Mouse (Mus musculus): ENCODE data around the gene Dthd1. TPM values are rescaled to one million over a fixed set of nuclear protein-coding genes. Genes with fewer than 3 reads are reported as not detected.

Gene Dthd1
- polyA plus RNA-seq, 2 experiments = not detected

GRCm38 (mm10) chr5:62851337-62851736 lies 37.7 kb downstream of the Dthd1 start:
- no peak for TF ChIP-seq POLR2A (IDR thresholded peaks at IDR 0.05; ENCODE audit: borderline replicate concordance, extremely low read depth, insufficient read depth, insufficient read length)
- no peak overlapping the region for H3K4me2 ChIP-seq (replicated peaks; ENCODE audit: low read depth, low read length, severe bottlenecking)
- no peaks in the 10 kb centered on the region for H3K27me3 ChIP-seq (ENCODE audit: control insufficient read depth, insufficient read depth, low read length)
- H3K4me3 ChIP-seq (replicated peaks; ENCODE audit: low read length) = no peak overlapping the region
- H3K4me1 ChIP-seq (ENCODE audit: control insufficient read depth, insufficient read depth, low read length) = no peaks in the 10 kb centered on the region
- DNase-seq (ENCODE audit: low spot score) (no peak), ATAC-seq (ENCODE audit: low FRiP score, low read depth) (no peak)
- 63% methylated on average over 2 of the region's 2 CpGs for WGBS
- H3K36me3 ChIP-seq (ENCODE audit: control insufficient read depth, insufficient read depth, low read length) = no peaks in the 10 kb centered on the region
- H3K9me3 ChIP-seq (ENCODE audit: control insufficient read depth, low read length) = no peaks in the 10 kb centered on the region
- no peak overlapping the region for H3K27ac ChIP-seq (replicated peaks; ENCODE audit: low read depth, low read length)
- H3K9ac ChIP-seq (ENCODE audit: low read depth, low read length, severe bottlenecking) = no peak overlapping the region

GRCm38 (mm10) chr5:62854361-62854844 lies 40.8 kb downstream of the Dthd1 start:
- Histone ChIP-seq H3K9ac (ENCODE audit: low read depth, low read length, severe bottlenecking) (no peak overlapping the region), H3K27ac (replicated peaks; ENCODE audit: low read depth, low read length) (no peak overlapping the region), H3K4me3 (replicated peaks; ENCODE audit: low read length) (no peak overlapping the region), H3K9me3 (ENCODE audit: control insufficient read depth, low read length) (no peaks in the 10 kb centered on the region), H3K4me1 (ENCODE audit: control insufficient read depth, insufficient read depth, low read length) (no peaks in the 10 kb centered on the region), H3K27me3 (ENCODE audit: control insufficient read depth, insufficient read depth, low read length) (no peaks in the 10 kb centered on the region), H3K4me2 (replicated peaks; ENCODE audit: low read depth, low read length, severe bottlenecking) (no peak overlapping the region), H3K36me3 (ENCODE audit: control insufficient read depth, insufficient read depth, low read length) (no peaks in the 10 kb centered on the region)
- ATAC-seq (ENCODE audit: low FRiP score, low read depth) (no peak), DNase-seq (ENCODE audit: low spot score) (no peak)
- TF ChIP-seq POLR2A (IDR thresholded peaks at IDR 0.05; ENCODE audit: borderline replicate concordance, extremely low read depth, insufficient read depth, insufficient read length) = no peak
- 80% methylated on average over 4 of the region's 4 CpGs for WGBS

- no peak for DNase-seq (ENCODE audit: low spot score)
- no peaks in the 10 kb centered on the region for H3K4me1 ChIP-seq (ENCODE audit: control insufficient read depth, insufficient read depth, low read length)
- H3K27me3 ChIP-seq (ENCODE audit: control insufficient read depth, insufficient read depth, low read length) = no peaks in the 10 kb centered on the region
- H3K9ac ChIP-seq (ENCODE audit: low read depth, low read length, severe bottlenecking) = no peak overlapping the region
- ATAC-seq (ENCODE audit: low FRiP score, low read depth) = no peak
- H3K4me3 ChIP-seq (replicated peaks; ENCODE audit: low read length) = no peak overlapping the region
- no peak overlapping the region for H3K4me2 ChIP-seq (replicated peaks; ENCODE audit: low read depth, low read length, severe bottlenecking)
- TF ChIP-seq POLR2A (IDR thresholded peaks at IDR 0.05; ENCODE audit: borderline replicate concordance, extremely low read depth, insufficient read depth, insufficient read length) = no peak
- H3K36me3 ChIP-seq (ENCODE audit: control insufficient read depth, insufficient read depth, low read length) = no peaks in the 10 kb centered on the region
- 73% methylated on average over 1 of the region's 1 CpGs for WGBS
- H3K9me3 ChIP-seq (ENCODE audit: control insufficient read depth, low read length) = no peaks in the 10 kb centered on the region
- no peak overlapping the region for H3K27ac ChIP-seq (replicated peaks; ENCODE audit: low read depth, low read length)
Measured at GRCm38 (mm10) chr5:62857502-62857901, 43.9 kb downstream of the Dthd1 start.

- no peaks in the 10 kb centered on the region for H3K36me3 ChIP-seq (ENCODE audit: control insufficient read depth, insufficient read depth, low read length)
- WGBS = 80% methylated on average over 2 of the region's 2 CpGs
- H3K4me2 ChIP-seq (replicated peaks; ENCODE audit: low read depth, low read length, severe bottlenecking) = no peak overlapping the region
- H3K4me1 ChIP-seq (ENCODE audit: control insufficient read depth, insufficient read depth, low read length) = no peaks in the 10 kb centered on the region
- H3K9me3 ChIP-seq (ENCODE audit: control insufficient read depth, low read length) = no peaks in the 10 kb centered on the region
- DNase-seq (ENCODE audit: low spot score) = no peak
- H3K27me3 ChIP-seq (ENCODE audit: control insufficient read depth, insufficient read depth, low read length) = no peaks in the 10 kb centered on the region
- TF ChIP-seq POLR2A (IDR thresholded peaks at IDR 0.05; ENCODE audit: borderline replicate concordance, extremely low read depth, insufficient read depth, insufficient read length) = no peak
- no peak for ATAC-seq (ENCODE audit: low FRiP score, low read depth)
- H3K4me3 ChIP-seq (replicated peaks; ENCODE audit: low read length) = no peak overlapping the region
- no peak overlapping the region for H3K9ac ChIP-seq (ENCODE audit: low read depth, low read length, severe bottlenecking)
- H3K27ac ChIP-seq (replicated peaks; ENCODE audit: low read depth, low read length) = no peak overlapping the region
Measured at GRCm38 (mm10) chr5:62858282-62858681, 44.7 kb downstream of the Dthd1 start.

- TF ChIP-seq POLR2A (IDR thresholded peaks at IDR 0.05; ENCODE audit: borderline replicate concordance, extremely low read depth, insufficient read depth, insufficient read length) = no peak
- Histone ChIP-seq H3K4me3 (replicated peaks; ENCODE audit: low read length) (no peak overlapping the region), H3K27me3 (ENCODE audit: control insufficient read depth, insufficient read depth, low read length) (no peaks in the 10 kb centered on the region), H3K4me1 (ENCODE audit: control insufficient read depth, insufficient read depth, low read length) (no peaks in the 10 kb centered on the region), H3K9ac (ENCODE audit: low read depth, low read length, severe bottlenecking) (no peak overlapping the region), H3K36me3 (ENCODE audit: control insufficient read depth, insufficient read depth, low read length) (no peaks in the 10 kb centered on the region), H3K4me2 (replicated peaks; ENCODE audit: low read depth, low read length, severe bottlenecking) (no peak overlapping the region), H3K27ac (replicated peaks; ENCODE audit: low read depth, low read length) (no peak overlapping the region), H3K9me3 (ENCODE audit: control insufficient read depth, low read length) (no peaks in the 10 kb centered on the region)
- ATAC-seq (ENCODE audit: low FRiP score, low read depth) = no peak
- no peak for DNase-seq (ENCODE audit: low spot score)
- 78% methylated on average over 3 of the region's 3 CpGs for WGBS
Measured at GRCm38 (mm10) chr5:62864348-62864747, 50.7 kb downstream of the Dthd1 start.

GRCm38 (mm10) chr5:62867003-62867402 lies 53.4 kb downstream of the Dthd1 start:
- no peaks in the 10 kb centered on the region for H3K36me3 ChIP-seq (ENCODE audit: control insufficient read depth, insufficient read depth, low read length)
- DNase-seq (ENCODE audit: low spot score) (no peak), ATAC-seq (ENCODE audit: low FRiP score, low read depth) (no peak)
- no peak overlapping the region for H3K9ac ChIP-seq (ENCODE audit: low read depth, low read length, severe bottlenecking)
- no peaks in the 10 kb centered on the region for H3K4me1 ChIP-seq (ENCODE audit: control insufficient read depth, insufficient read depth, low read length)
- H3K4me3 ChIP-seq (replicated peaks; ENCODE audit: low read length) = no peak overlapping the region
- no peak overlapping the region for H3K4me2 ChIP-seq (replicated peaks; ENCODE audit: low read depth, low read length, severe bottlenecking)
- H3K27ac ChIP-seq (replicated peaks; ENCODE audit: low read depth, low read length) = no peak overlapping the region
- no peak for TF ChIP-seq POLR2A (IDR thresholded peaks at IDR 0.05; ENCODE audit: borderline replicate concordance, extremely low read depth, insufficient read depth, insufficient read length)
- H3K27me3 ChIP-seq (ENCODE audit: control insufficient read depth, insufficient read depth, low read length) = no peaks in the 10 kb centered on the region
- H3K9me3 ChIP-seq (ENCODE audit: control insufficient read depth, low read length) = no peaks in the 10 kb centered on the region
